Mouse (Mus musculus): Measurements from ENCODE around the gene Olfr910. TPM values are rescaled to one million over a fixed set of nuclear protein-coding genes. Genes with fewer than 3 reads are reported as not detected.

Olfr910 gene
- polyA plus RNA-seq (2015; fragmentation: Illumina TruSeq; extraction: RNeasy Lipid Tissue Mini Kit (QIAGEN cat#74804); ENCODE audit: low read depth, low replicate concordance): not detected

GRCm38 (mm10) chr9:38537549-38537948, at the start of gene Olfr910:
TSS of gene Olfr910 (plus strand) at chr9:38537849.

DNA sequence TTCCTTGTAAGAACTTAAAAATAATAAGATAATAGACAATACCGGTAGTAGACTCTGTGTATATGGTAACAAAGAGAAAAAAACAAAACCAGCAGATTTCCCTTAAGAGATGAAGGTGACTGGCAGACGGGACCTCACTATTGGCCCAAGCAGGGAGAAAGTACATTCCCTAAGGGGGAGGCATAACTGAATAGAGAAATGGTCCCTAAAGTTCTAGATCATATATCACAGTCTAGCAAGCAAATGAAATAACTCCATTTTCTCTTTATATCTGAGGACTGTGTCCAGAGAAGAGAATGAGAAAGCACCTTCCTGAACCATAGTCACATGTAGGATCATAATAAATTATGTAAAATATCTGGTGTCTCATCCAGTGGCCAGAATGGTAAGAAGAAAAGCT, 42.1 kb upstream of the Olfr910 start, which contains the start of gene Olfr907:
Gene Olfr907 (plus strand): TSS at position 301 of the 400 bp plus-strand sequence.

DNA sequence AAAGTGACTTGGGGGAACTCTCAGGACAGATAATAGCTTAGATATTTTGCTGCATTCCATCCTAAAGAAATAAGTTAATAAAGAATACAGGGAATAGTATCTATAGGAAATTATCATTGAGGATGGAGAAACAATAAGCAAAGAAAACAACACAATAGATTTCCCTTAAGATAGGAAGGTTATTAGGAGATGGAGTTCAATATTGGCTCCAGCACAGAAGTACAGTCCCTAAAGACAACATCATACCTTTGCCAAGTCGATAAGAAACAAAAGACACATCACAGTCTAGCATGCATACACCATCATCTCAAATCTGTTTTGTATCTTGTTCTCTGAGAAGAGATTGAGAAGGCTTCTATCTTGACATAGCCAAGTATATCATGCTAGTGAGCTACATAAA, 16.4 kb upstream of the Olfr910 start, which contains the start of gene Olfr911-ps1:
Gene Olfr911-ps1 (plus strand): TSS at position 301 of the 400 bp plus-strand sequence.

GRCm38 (mm10) chr9:38579878-38580277, 42.2 kb downstream of the Olfr910 start, which contains the start of gene Olfr912:
TSS of gene Olfr912 (plus strand) at chr9:38580178.

Other genes starting within 250 kb of the Olfr910 start
- not detected for gene Olfr896-ps1, start 246.7 kb upstream of the Olfr910 start, polyA plus RNA-seq (2015; fragmentation: Illumina TruSeq; extraction: RNeasy Lipid Tissue Mini Kit (QIAGEN cat#74804); ENCODE audit: low read depth, low replicate concordance)
- gene Olfr25, start 208.8 kb upstream of the Olfr910 start, polyA plus RNA-seq (2015; fragmentation: Illumina TruSeq; extraction: RNeasy Lipid Tissue Mini Kit (QIAGEN cat#74804); ENCODE audit: low read depth, low replicate concordance): not detected
- gene Olfr898, start 189.4 kb upstream of the Olfr910 start, polyA plus RNA-seq (2015; fragmentation: Illumina TruSeq; extraction: RNeasy Lipid Tissue Mini Kit (QIAGEN cat#74804); ENCODE audit: low read depth, low replicate concordance): not detected
- not detected for gene Olfr250, start 171.0 kb upstream of the Olfr910 start, polyA plus RNA-seq (2015; fragmentation: Illumina TruSeq; extraction: RNeasy Lipid Tissue Mini Kit (QIAGEN cat#74804); ENCODE audit: low read depth, low replicate concordance)
- not detected for gene Olfr251, start 160.8 kb upstream of the Olfr910 start, polyA plus RNA-seq (2015; fragmentation: Illumina TruSeq; extraction: RNeasy Lipid Tissue Mini Kit (QIAGEN cat#74804); ENCODE audit: low read depth, low replicate concordance)
- not detected for gene Olfr147, start 136.2 kb upstream of the Olfr910 start, polyA plus RNA-seq (2015; fragmentation: Illumina TruSeq; extraction: RNeasy Lipid Tissue Mini Kit (QIAGEN cat#74804); ENCODE audit: low read depth, low replicate concordance)
- not detected for gene Olfr901, start 108.4 kb upstream of the Olfr910 start, polyA plus RNA-seq (2015; fragmentation: Illumina TruSeq; extraction: RNeasy Lipid Tissue Mini Kit (QIAGEN cat#74804); ENCODE audit: low read depth, low replicate concordance)
- not detected for gene Olfr902, start 90.2 kb upstream of the Olfr910 start, polyA plus RNA-seq (2015; fragmentation: Illumina TruSeq; extraction: RNeasy Lipid Tissue Mini Kit (QIAGEN cat#74804); ENCODE audit: low read depth, low replicate concordance)
- not detected for gene Olfr904, start 74.7 kb upstream of the Olfr910 start, polyA plus RNA-seq (2015; fragmentation: Illumina TruSeq; extraction: RNeasy Lipid Tissue Mini Kit (QIAGEN cat#74804); ENCODE audit: low read depth, low replicate concordance)
- gene Olfr905, start 66.7 kb upstream of the Olfr910 start, polyA plus RNA-seq (2015; fragmentation: Illumina TruSeq; extraction: RNeasy Lipid Tissue Mini Kit (QIAGEN cat#74804); ENCODE audit: low read depth, low replicate concordance): not detected
- gene Olfr906, start 50.8 kb upstream of the Olfr910 start, polyA plus RNA-seq (2015; fragmentation: Illumina TruSeq; extraction: RNeasy Lipid Tissue Mini Kit (QIAGEN cat#74804); ENCODE audit: low read depth, low replicate concordance): not detected
- not detected for gene Olfr907, start 42.0 kb upstream of the Olfr910 start, polyA plus RNA-seq (2015; fragmentation: Illumina TruSeq; extraction: RNeasy Lipid Tissue Mini Kit (QIAGEN cat#74804); ENCODE audit: low read depth, low replicate concordance)
- gene Olfr911-ps1, start 16.3 kb upstream of the Olfr910 start, polyA plus RNA-seq (2015; fragmentation: Illumina TruSeq; extraction: RNeasy Lipid Tissue Mini Kit (QIAGEN cat#74804); ENCODE audit: low read depth, low replicate concordance): not detected
- not detected for gene Olfr912, start 42.3 kb downstream of the Olfr910 start, polyA plus RNA-seq (2015; fragmentation: Illumina TruSeq; extraction: RNeasy Lipid Tissue Mini Kit (QIAGEN cat#74804); ENCODE audit: low read depth, low replicate concordance)
- gene Olfr913, start 54.9 kb downstream of the Olfr910 start, polyA plus RNA-seq (2015; fragmentation: Illumina TruSeq; extraction: RNeasy Lipid Tissue Mini Kit (QIAGEN cat#74804); ENCODE audit: low read depth, low replicate concordance): not detected
- not detected for gene Olfr914, start 67.3 kb downstream of the Olfr910 start, polyA plus RNA-seq (2015; fragmentation: Illumina TruSeq; extraction: RNeasy Lipid Tissue Mini Kit (QIAGEN cat#74804); ENCODE audit: low read depth, low replicate concordance)
- gene Olfr916, start 122.0 kb downstream of the Olfr910 start, polyA plus RNA-seq (2015; fragmentation: Illumina TruSeq; extraction: RNeasy Lipid Tissue Mini Kit (QIAGEN cat#74804); ENCODE audit: low read depth, low replicate concordance): not detected
- not detected for gene Olfr917, start 128.0 kb downstream of the Olfr910 start, polyA plus RNA-seq (2015; fragmentation: Illumina TruSeq; extraction: RNeasy Lipid Tissue Mini Kit (QIAGEN cat#74804); ENCODE audit: low read depth, low replicate concordance)
- not detected for gene Olfr918, start 136.8 kb downstream of the Olfr910 start, polyA plus RNA-seq (2015; fragmentation: Illumina TruSeq; extraction: RNeasy Lipid Tissue Mini Kit (QIAGEN cat#74804); ENCODE audit: low read depth, low replicate concordance)
- gene Olfr919, start 165.8 kb downstream of the Olfr910 start, polyA plus RNA-seq (2015; fragmentation: Illumina TruSeq; extraction: RNeasy Lipid Tissue Mini Kit (QIAGEN cat#74804); ENCODE audit: low read depth, low replicate concordance): not detected
- gene Vwa5a, start 180.4 kb downstream of the Olfr910 start, polyA plus RNA-seq (2015; fragmentation: Illumina TruSeq; extraction: RNeasy Lipid Tissue Mini Kit (QIAGEN cat#74804); ENCODE audit: low read depth, low replicate concordance): 12.1 TPM
- 0.09 TPM for gene Olfr920, start 214.4 kb downstream of the Olfr910 start, polyA plus RNA-seq (2015; fragmentation: Illumina TruSeq; extraction: RNeasy Lipid Tissue Mini Kit (QIAGEN cat#74804); ENCODE audit: low read depth, low replicate concordance)
- not detected for gene Olfr921, start 235.2 kb downstream of the Olfr910 start, polyA plus RNA-seq (2015; fragmentation: Illumina TruSeq; extraction: RNeasy Lipid Tissue Mini Kit (QIAGEN cat#74804); ENCODE audit: low read depth, low replicate concordance)

All from brain, adult 10 weeks (tissue).